Mouse (Mus musculus) heart, adult 9 months (tissue): ENCODE data around the gene Gm5767.

Experiments used
- DNase-seq, 2 experiments: peaks; one replicate each; pipeline ENCODE4 v3.0.0; 2022; ENCODE audit warnings: low spot score in 2 of 2

The Gm5767 gene

GRCm38 (mm10) chr16:8680470-8680869, at the start of gene Gm5767:
Gene Gm5767 (plus strand): TSS chr16:8680770.
- no peak for DNase-seq

DNA sequence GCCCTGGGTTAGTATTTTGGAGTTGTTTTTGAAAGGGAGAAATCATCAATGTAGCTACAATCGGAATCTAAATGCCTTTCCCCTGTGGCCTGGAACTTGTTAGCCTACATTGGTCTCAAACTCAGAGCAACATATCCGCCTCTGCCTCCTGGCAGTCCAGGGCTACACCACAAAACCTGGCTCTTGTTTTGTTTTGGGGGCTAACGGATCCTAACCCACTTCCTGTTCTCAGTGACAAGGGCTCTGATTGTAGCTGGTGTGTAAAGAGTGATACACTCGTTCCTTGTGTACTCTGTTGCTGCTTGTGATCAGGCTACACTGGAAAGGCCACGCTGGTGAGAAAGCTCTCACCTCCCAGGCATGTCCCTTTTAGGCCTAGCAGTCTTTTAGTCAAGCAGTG, 49.1 kb upstream of the Gm5767 start:
- DNase-seq: no peak

DNA sequence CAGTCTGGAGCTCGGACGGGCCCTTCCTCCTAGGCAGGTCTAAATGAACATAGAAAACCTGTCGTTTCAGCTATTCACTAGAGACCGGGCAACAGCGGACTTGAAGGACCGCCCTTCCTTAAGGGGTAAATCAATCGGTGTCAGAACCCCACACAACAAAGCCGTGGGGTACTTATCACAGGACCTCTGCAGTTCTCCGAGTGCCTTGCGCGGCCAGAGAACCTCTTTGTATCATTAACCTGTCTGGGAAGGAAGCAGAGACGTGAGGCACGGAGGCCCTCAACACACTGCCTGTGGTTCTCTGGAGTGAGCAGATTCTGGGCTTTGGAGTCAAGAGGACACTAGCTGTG, 43.7 kb upstream of the Gm5767 start:
- DNase-seq: no peak

DNA sequence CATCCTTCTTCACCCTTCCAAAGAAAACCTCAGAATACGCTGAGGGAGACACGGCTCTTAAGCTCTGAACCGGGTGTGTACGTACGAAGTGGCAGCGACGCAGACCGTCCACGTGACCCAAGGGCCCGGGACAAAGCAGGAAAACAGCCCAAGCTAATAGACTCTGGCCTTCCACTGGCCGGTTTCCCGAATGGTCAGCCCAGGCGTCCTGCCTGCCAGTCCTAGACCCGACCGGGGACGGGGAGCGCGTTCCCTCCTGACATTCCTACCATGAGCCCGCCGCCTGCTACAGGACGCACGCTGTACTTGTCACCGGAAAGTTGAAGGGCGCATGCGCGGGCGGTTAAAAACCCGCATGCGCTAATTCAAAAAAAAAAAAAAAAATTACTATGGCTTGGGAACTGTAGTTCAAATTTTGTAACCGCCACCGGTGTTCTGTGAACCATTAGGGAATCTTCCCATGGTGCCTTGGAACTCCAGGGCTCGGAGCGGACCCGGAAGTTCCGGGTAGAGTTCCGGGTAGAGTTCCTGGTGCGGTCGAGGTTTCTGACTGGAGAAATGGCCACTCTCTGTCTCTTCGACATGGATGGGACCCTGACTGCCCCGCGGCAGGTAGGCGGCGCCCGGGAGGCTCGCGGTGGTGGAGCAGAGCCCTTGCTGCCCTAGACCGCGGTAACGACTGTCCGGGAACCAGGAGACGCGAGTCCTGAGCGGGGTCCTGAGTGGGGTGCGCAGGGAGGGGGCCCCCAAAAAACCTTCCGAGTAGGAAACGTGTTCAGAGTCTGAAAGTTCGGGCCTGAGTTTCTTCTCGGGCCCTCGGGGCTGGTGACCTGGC, 43.1 kb upstream of the Gm5767 start, which contains the start of the genes Pmm2 and Tmem186:
Gene Pmm2 (plus strand): TSS at position 458 of the 835 bp plus-strand sequence.
Gene Tmem186 (minus strand): TSS at position 496 of the 835 bp plus-strand sequence.
- DNase-seq: peak; percentile 87 to 89

DNA sequence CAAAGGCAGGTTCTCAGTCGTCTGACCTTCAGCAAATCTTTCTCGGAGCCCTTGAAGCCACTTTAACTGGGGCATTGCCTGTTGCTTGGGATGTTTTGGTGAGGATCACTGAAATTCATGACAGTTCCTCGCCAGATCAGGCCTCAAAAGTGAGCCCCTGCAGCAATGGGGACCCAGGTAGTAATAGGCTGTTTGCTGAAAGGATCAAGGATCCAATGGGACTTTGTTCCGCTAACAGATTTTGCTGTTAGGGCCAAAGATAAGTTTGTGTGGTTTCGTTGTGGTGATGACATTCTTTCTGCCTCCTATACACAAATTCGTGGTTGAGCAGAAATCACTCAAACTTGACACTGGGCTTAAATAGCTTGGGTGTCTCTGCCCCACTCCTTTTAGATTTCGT, 42.4 kb upstream of the Gm5767 start:
- no peak for DNase-seq

DNA sequence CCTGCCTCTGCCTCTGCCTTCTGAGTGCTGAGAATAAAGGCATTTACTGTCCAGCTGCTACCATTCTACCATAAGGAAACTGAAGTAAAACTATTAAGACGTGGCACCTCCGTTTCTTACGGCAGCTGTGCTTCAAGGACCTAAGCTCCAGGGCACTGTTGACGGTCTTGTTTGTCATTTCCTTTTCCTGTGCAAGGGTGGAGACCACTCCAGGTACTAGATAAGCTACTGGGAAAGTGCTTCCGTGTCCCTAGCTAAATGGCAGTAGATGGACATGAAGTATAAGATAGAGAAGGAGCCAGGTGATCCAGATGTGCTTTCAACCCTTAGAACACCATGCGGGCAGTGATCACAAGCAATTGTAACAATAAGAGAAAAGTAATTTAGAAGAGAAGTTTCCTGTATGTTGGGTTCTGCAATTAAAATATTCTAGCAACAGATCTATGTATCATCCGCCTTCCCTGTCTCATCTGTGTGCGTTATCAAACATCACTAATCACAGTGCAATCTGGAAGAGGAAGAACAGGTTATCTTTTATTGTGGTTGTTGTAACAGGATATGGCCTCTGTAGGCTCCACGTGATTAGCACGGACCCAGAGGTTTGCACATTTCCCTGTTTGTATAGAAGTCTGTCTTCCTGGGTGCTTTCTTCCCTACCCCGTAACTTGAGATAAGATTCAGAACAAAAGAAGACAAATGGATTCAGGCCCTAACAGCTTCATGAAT, 40.9 kb upstream of the Gm5767 start:
- no peak for DNase-seq

DNA sequence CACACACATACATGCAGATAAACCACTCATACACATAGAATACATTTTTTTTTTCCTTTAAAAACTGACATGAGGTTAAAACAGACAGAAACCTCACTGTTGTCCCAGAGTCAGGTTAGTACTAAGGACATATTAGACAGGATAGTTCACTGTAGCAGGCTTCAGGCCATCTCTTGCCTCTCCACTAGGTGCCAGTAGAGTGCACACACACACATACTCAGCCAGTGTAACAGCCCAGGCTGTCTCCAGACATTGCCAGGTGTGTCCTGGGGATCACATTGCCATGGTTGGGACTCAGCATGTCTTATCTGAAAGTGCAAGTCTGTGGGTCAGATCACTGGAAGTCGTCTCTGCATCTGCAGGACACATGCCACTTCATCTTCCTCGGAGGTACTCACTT, 36.7 kb upstream of the Gm5767 start:
- DNase-seq: no peak

DNA sequence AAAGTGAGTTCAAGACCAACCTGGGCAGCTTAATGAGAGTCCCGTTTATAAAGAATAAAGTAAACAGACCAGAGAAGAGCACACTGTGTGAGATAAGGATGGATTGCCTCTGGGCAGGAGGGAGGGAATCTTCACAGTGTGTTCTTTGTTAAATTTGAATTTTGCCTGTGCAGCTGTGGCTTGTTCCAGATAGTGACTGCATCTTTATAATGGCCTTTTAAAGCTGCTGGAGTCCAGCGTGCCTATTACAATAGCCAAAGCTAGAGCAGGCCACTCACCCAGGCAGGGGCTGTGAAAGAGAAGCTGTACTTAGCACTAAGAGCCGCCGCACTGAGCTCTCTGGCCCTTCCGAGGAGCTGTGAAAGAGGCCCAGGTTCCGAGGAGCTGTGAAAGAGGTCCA, 35.0 kb upstream of the Gm5767 start:
- DNase-seq: no peak

DNA sequence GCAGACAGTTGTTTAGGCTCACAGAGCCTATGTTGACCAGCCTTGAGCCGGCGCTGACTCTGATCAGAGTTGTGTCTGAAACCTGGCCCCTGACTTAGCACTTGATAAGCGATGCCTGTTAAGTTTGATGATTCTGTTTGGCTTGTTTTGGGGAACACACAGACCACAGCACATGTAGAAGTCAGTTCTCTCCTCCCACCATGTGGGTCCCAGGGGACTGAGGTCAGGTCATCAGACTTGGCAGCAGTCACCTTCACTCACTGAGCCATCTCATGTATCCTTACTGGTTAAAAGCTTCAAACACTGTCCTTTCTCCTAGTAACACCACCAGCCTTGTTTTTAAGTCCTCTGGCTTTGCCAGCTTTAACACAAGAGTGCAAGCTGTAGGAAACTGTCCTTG, 30.6 kb upstream of the Gm5767 start:
- DNase-seq: no peak

DNA sequence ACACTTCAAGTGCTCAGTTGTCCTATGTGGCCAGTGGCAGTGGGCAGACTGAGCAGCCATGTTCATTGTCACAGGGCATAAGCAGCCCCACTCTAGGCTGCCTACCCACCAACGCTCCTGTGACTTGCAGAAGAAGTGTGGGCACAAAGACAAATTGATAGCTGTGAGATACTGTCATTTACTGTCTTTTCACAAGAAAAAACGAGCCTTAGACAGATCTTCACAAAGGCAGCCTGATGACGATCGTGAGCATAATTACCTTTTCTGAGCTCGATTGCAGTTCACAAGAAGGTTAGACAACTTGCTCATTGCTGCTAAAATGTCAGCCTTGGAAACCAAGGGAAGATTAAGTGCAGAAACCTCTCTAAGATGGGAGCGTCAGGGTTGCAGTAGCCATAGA, 25.5 kb upstream of the Gm5767 start:
- no peak for DNase-seq

DNA sequence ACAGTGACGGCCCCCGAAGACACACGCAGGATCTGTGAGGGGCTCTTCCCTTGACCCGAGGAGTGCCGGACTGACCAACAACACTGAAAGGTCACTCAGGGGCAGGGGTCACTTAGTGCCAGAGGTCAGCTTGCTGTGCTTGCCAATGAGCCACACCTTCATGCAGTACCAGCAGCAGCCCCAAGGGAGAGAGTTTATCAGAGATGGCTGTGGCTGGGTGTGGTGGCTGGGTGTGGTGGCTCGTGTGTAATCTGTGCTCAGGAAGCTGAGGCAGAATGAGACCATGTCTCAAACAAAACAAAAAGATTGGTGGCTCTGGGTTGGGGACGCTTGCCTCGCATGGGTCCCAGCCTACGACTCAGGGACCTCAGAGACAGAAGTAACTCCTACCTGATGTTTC, 25.0 kb upstream of the Gm5767 start:
- no peak for DNase-seq

DNA sequence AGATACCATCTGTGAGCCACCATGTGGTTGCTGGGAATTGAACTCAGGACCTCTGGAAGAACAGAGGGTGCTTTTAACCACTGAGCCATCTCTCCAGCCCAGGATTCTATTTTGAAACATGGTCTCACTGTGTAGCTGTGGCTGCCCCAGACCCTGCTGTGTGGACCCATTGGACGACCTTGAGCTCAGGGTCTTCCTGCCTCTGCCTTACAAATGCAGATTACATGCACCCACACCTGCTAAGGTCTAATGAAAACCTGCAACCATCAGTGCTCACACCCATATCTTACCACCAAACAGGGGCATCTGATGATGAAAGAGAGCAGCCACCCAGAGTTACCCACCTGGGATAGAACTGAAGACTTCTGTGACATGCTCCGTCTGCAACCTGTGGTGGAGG, 24.3 kb upstream of the Gm5767 start:
- no peak for DNase-seq

- DNase-seq: no peak
Measured at GRCm38 (mm10) chr16:8658349-8658748, 22.2 kb upstream of the Gm5767 start.

- no peak for DNase-seq
Measured at GRCm38 (mm10) chr16:8658764-8659163, 21.8 kb upstream of the Gm5767 start.

- DNase-seq: no peak
Measured at GRCm38 (mm10) chr16:8663022-8663421, 17.5 kb upstream of the Gm5767 start.

GRCm38 (mm10) chr16:8663606-8664539, 16.7 kb upstream of the Gm5767 start:
- DNase-seq: no peak

DNA sequence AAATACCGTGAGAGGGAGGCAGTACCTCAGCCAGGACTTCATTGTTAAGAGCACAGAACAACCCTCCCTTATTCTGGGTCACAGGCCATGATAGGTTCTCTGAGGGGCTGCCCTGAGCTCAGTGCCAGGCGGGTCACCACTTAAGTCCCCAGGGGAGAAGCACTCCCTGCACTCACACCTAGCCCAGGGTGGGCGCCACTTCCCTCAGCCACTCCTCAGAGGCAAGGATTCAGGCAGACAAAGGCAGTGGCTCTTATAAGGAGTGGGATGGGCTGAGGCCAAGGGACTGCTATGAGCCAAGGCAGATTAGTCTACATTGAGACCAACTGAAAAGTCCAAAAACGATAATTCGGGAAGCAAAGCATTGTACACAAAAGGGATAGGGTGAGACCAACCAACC, 15.2 kb upstream of the Gm5767 start:
- DNase-seq: no peak

DNA sequence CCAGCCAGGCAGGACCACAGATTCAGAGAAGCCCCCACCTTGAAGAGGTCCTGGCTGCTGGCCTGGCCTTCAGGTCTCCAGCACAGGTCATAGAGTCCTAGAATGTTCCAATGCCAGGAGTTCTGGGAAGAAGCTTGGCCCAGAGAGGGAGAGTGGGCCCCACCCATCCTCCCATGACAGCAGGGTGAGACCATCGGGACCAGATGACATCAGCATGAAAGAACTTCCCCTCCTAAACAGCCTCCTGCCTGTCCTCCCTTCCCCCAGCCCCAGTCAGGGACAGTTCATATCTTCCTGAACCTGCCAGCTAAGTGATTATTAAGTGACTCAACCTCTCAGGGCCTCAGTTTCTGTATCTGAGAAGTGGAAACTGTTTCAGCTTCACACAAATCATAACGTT, 14.1 kb upstream of the Gm5767 start:
- peak; percentile 83 to 85 for DNase-seq

GRCm38 (mm10) chr16:8667261-8667660, 13.3 kb upstream of the Gm5767 start:
- peak in 1 of 2 experiments; percentile 54 for DNase-seq

DNA sequence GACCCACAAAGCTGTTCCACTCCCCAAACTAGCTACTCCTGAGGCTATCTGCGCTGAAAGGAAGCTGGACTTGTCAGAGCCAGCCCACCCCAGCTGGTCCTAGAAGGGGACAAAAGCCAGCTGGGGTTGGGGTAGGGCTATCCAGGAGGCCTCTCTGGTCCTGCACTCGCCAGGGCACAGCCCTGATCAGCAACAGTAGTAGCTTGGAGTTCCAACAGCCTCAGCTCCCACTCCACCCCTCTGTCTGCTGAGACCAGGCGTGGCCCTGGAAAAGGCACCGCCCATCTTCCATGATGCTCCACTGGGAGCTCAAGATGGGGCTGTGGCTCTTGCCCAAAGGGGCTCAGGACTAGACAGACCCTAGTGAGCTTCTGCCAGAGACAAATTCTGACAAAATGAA, 12.8 kb upstream of the Gm5767 start:
- peak in 1 of 2 experiments; percentile 44 for DNase-seq

DNA sequence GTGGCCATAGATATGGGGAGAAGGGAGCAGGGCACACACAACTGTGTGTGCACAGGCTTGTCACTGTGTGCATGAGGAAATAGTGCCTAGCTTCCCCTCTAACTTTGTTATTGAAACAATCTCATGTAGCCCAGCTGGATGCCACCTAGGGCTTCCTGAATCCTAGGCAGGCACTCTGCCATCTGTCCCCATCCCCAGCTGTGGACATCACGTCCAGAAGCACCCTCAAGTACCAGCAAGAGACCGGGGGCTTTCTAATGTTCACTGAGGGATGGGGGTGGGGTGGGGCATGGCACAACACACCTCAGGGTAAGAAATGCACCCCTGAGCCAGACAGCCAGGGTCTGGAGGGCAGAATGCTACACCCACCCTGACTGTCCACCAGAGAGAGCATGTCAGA, 12.2 kb upstream of the Gm5767 start:
- DNase-seq: no peak

GRCm38 (mm10) chr16:8669432-8669831, 11.1 kb upstream of the Gm5767 start:
- DNase-seq: no peak
